Mouse (Mus musculus) olfactory bulb, adult 2 months (tissue): ENCODE results near the gene Fam83d.

Experiments used
- CTCF ChIP-seq: fragments of 200-500 bp; IDR thresholded peaks from 2 replicates; pipeline ENCODE4 v1.5.1; 2012; ENCODE audit warnings: low read depth, mild to moderate bottlenecking, low read length, moderate library complexity; ENCODE audit not compliant: insufficient read depth
- POLR2A ChIP-seq: fragments of 200-500 bp; IDR thresholded peaks from 2 replicates; pipeline ENCODE4 v1.6.1; 2012; ENCODE audit warnings: mild to moderate bottlenecking, low read depth, low read length, moderate library complexity; ENCODE audit not compliant: insufficient read depth

GRCm38 (mm10) chr2:158803575-158803974 is 35.7 kb downstream of the Fam83d start:
- TF ChIP-seq CTCF, result no peak
- no peak for TF ChIP-seq POLR2A
